Mouse (Mus musculus) bone marrow, adult 2 months (tissue): ENCODE data around the gene Dusp6.

Source experiments
- CTCF ChIP-seq: fragments of 200-500 bp; IDR thresholded peaks from 2 replicates; pipeline ENCODE4 v1.5.1; 2011; ENCODE audit warnings: low read length, control low read depth; ENCODE audit not compliant: control insufficient read depth, insufficient read depth
- POLR2A ChIP-seq: fragments of 200-500 bp; IDR thresholded peaks from 2 replicates; pipeline ENCODE4 v1.6.1; 2011; ENCODE audit warnings: low read depth, mild to moderate bottlenecking, control low read depth, low read length, borderline replicate concordance; ENCODE audit not compliant: control insufficient read depth

GRCm38 (mm10) chr10:99257531-99257930, 5.5 kb upstream of the Dusp6 start:
- TF ChIP-seq CTCF, result no peak
- TF ChIP-seq POLR2A, result no peak
